Mouse (Mus musculus): Measurements from ENCODE around the gene Zfp292.
A peak's percentile ranks its signal among the peaks of the same experiment; 100 is the strongest.

Gene Zfp292

GRCm38 (mm10) chr4:34801166-34802034 lies 81.4 kb downstream of the Zfp292 start:
- no peak for DNase-seq (ENCODE audit: extremely low spot score, low read depth, low spot score)

- DNase-seq (ENCODE audit: extremely low spot score, low read depth, low spot score) = no peak
These were observed 84.8 kb downstream of the Zfp292 start for GRCm38 (mm10) chr4:34798005-34798404.

GRCm38 (mm10) chr4:34797294-34797983 lies 85.3 kb downstream of the Zfp292 start:
- DNase-seq (ENCODE audit: extremely low spot score, low read depth, low spot score) = no peak

- DNase-seq (ENCODE audit: extremely low spot score, low read depth, low spot score) = no peak
These were observed 86.5 kb downstream of the Zfp292 start for GRCm38 (mm10) chr4:34796294-34796693.

GRCm38 (mm10) chr4:34786476-34786875 lies 96.3 kb downstream of the Zfp292 start:
- DNase-seq (ENCODE audit: extremely low spot score, low read depth, low spot score) = no peak

- no peak for DNase-seq (ENCODE audit: extremely low spot score, low read depth, low spot score)
These were observed 97.1 kb downstream of the Zfp292 start for GRCm38 (mm10) chr4:34785646-34786045.

- DNase-seq (ENCODE audit: extremely low spot score, low read depth, low spot score) = no peak
These were observed 97.9 kb downstream of the Zfp292 start for GRCm38 (mm10) chr4:34784865-34785264.

GRCm38 (mm10) chr4:34782730-34783129 lies 100.0 kb downstream of the Zfp292 start:
- DNase-seq (ENCODE audit: extremely low spot score, low read depth, low spot score) = no peak

- DNase-seq (ENCODE audit: extremely low spot score, low read depth, low spot score) = peak; percentile 52
These were observed 104.9 kb downstream of the Zfp292 start, which contains the start of gene Smim8 for GRCm38 (mm10) chr4:34777677-34778527. Gene Smim8 (minus strand): TSS chr4:34778423.

- peak; percentile 88 for DNase-seq (ENCODE audit: extremely low spot score, low read depth, low spot score)
These were observed 110.9 kb downstream of the Zfp292 start for GRCm38 (mm10) chr4:34771652-34772371.

GRCm38 (mm10) chr4:34756163-34756562 lies 126.6 kb downstream of the Zfp292 start, which contains the start of gene Gm136:
Gene Gm136 (minus strand): TSS chr4:34756263.
- no peak for DNase-seq (ENCODE audit: extremely low spot score, low read depth, low spot score)
